Mouse (Mus musculus) liver, embryonic 14.5 days (tissue): ENCODE data around the gene Ppm1n.

Experiments used
- CTCF ChIP-seq: IDR thresholded peaks from 2 replicates; pipeline ENCODE4 v1.5.1; 2016; ENCODE audit warnings: antibody characterized with exemption, low read depth, control low read depth
- EP300 ChIP-seq: IDR thresholded peaks from 2 replicates; pipeline ENCODE4 v1.6.1; 2016; ENCODE audit warnings: antibody characterized with exemption, low read depth

DNA sequence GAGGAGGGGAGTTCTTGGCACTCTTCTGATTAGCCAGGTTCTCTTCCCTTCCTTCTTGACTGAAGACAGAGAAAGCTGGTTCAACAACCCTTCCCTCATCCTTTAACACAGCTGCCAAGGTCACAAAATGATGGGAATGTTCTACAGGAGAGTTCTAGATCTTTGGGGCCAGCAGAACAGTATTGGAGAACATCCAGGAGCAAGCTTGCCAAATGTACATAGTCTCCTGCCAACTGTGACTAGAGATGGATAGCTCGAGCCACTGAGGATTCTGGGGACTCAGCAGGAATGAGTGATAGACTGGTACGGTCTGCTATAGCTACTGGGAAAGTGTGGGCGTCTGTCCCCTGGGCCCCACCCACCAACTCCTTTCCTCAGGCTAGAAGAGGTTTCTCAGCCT is 21.5 kb downstream of the Ppm1n start:
- TF ChIP-seq CTCF: no peak
- no peak for TF ChIP-seq EP300
